Mouse (Mus musculus): ENCODE results near the gene Fsd1. TPM values are rescaled to one million over a fixed set of nuclear protein-coding genes. Genes with fewer than 3 reads are reported as not detected.

The Fsd1 gene
- polyA plus RNA-seq, 1 experiment from 2014 or later: 19.7 TPM

GRCm38 (mm10) chr17:56024931-56025330 is 38.6 kb downstream of the Fsd1 start:
- Histone ChIP-seq H3K27me3 (no peaks in the 10 kb centered on the region), H3K27ac (no peak overlapping the region), H3K9ac (no peak overlapping the region), H3K4me3 (replicated peaks) (no peak overlapping the region), H3K4me2 (no peak overlapping the region), H3K36me3 (peaks cover 45% of the 10 kb centered on the region), H3K4me1 (peaks cover 50% of the 10 kb centered on the region), H3K9me3 (replicated peaks) (no peaks in the 10 kb centered on the region)
- WGBS: 74% methylated on average over 5 of the region's 5 CpGs
- no peak for ATAC-seq (replicated peaks; ENCODE audit: low FRiP score)

GRCm38 (mm10) chr17:56026303-56026702 is 40.0 kb downstream of the Fsd1 start:
- 83% methylated on average over 1 of the region's 1 CpGs for WGBS
- H3K27me3 ChIP-seq: no peaks in the 10 kb centered on the region
- H3K9me3 ChIP-seq (replicated peaks): no peaks in the 10 kb centered on the region
- peaks cover 62% of the 10 kb centered on the region for H3K4me1 ChIP-seq
- no peak overlapping the region for H3K9ac ChIP-seq
- no peak overlapping the region for H3K27ac ChIP-seq
- H3K4me2 ChIP-seq: no peak overlapping the region
- H3K4me3 ChIP-seq (replicated peaks): no peak overlapping the region
- ATAC-seq (replicated peaks; ENCODE audit: low FRiP score): no peak
- H3K36me3 ChIP-seq: peaks cover 48% of the 10 kb centered on the region

- Histone ChIP-seq H3K4me1 (peaks cover 67% of the 10 kb centered on the region), H3K4me3 (replicated peaks) (no peak overlapping the region), H3K27me3 (no peaks in the 10 kb centered on the region), H3K27ac (0 out of 2 replicates have a peak overlapping the region, but pooled peaks have one; percentile 23), H3K9me3 (replicated peaks) (no peaks in the 10 kb centered on the region), H3K4me2 (no peak overlapping the region), H3K9ac (no peak overlapping the region), H3K36me3 (peaks cover 48% of the 10 kb centered on the region)
- 53% methylated on average over 1 of the region's 1 CpGs for WGBS
- no peak for ATAC-seq (replicated peaks; ENCODE audit: low FRiP score)
Measured at GRCm38 (mm10) chr17:56026881-56027280, 40.6 kb downstream of the Fsd1 start.

GRCm38 (mm10) chr17:56027801-56028441 is 41.6 kb downstream of the Fsd1 start:
- no peak overlapping the region for H3K4me2 ChIP-seq
- no peak overlapping the region for H3K4me3 ChIP-seq (replicated peaks)
- no peaks in the 10 kb centered on the region for H3K9me3 ChIP-seq (replicated peaks)
- 88% methylated on average over 5 of the region's 5 CpGs for WGBS
- no peak for ATAC-seq (replicated peaks; ENCODE audit: low FRiP score)
- no peak overlapping the region; the same call in 1 of the 2 replicates for H3K27ac ChIP-seq
- H3K27me3 ChIP-seq: no peaks in the 10 kb centered on the region
- 0 out of 2 replicates have a peak overlapping the region, but pooled peaks have one; percentile 7 for H3K9ac ChIP-seq
- peaks cover 47% of the 10 kb centered on the region for H3K36me3 ChIP-seq
- H3K4me1 ChIP-seq: peaks cover 66% of the 10 kb centered on the region

GRCm38 (mm10) chr17:56030238-56030870 is 44.0 kb downstream of the Fsd1 start:
- Histone ChIP-seq H3K9me3 (replicated peaks) (no peaks in the 10 kb centered on the region), H3K4me3 (replicated peaks) (no peak overlapping the region), H3K36me3 (peaks cover 59% of the 10 kb centered on the region), H3K9ac (no peak overlapping the region), H3K27me3 (no peaks in the 10 kb centered on the region), H3K4me1 (peaks cover 73% of the 10 kb centered on the region), H3K4me2 (no peak overlapping the region), H3K27ac (peak overlapping the region; percentile 52; the same call in 1 of the 2 replicates)
- WGBS: 87% methylated on average over 9 of the region's 9 CpGs
- ATAC-seq (replicated peaks; ENCODE audit: low FRiP score): no peak

- Histone ChIP-seq H3K9me3 (replicated peaks) (no peaks in the 10 kb centered on the region), H3K27me3 (no peaks in the 10 kb centered on the region), H3K4me1 (peaks cover 73% of the 10 kb centered on the region), H3K9ac (no peak overlapping the region), H3K36me3 (peaks cover 59% of the 10 kb centered on the region), H3K4me2 (no peak overlapping the region), H3K27ac (peak overlapping the region; percentile 52; the same call in 1 of the 2 replicates), H3K4me3 (replicated peaks) (no peak overlapping the region)
- WGBS: 45% methylated on average over 5 of the region's 5 CpGs
- ATAC-seq (replicated peaks; ENCODE audit: low FRiP score): peak; percentile 54
Measured at GRCm38 (mm10) chr17:56030919-56031318, 44.6 kb downstream of the Fsd1 start.

- H3K9ac ChIP-seq: no peak overlapping the region
- H3K27ac ChIP-seq: peak overlapping the region; percentile 52; the same call in 1 of the 2 replicates
- H3K4me3 ChIP-seq (replicated peaks): no peak overlapping the region
- peaks cover 56% of the 10 kb centered on the region for H3K36me3 ChIP-seq
- ATAC-seq (replicated peaks; ENCODE audit: low FRiP score): no peak
- no peaks in the 10 kb centered on the region for H3K27me3 ChIP-seq
- H3K4me2 ChIP-seq: no peak overlapping the region
- H3K4me1 ChIP-seq: peaks cover 68% of the 10 kb centered on the region
- 89% methylated on average over 7 of the region's 7 CpGs for WGBS
- no peaks in the 10 kb centered on the region for H3K9me3 ChIP-seq (replicated peaks)
Measured at GRCm38 (mm10) chr17:56031431-56031830, 45.1 kb downstream of the Fsd1 start.

GRCm38 (mm10) chr17:56032127-56032733 is 45.9 kb downstream of the Fsd1 start:
- no peak for ATAC-seq (replicated peaks; ENCODE audit: low FRiP score)
- peak overlapping the region; percentile 35 for H3K4me2 ChIP-seq
- H3K9me3 ChIP-seq (replicated peaks): no peaks in the 10 kb centered on the region
- H3K36me3 ChIP-seq: peaks cover 53% of the 10 kb centered on the region
- H3K27ac ChIP-seq: peak overlapping the region; percentile 49
- H3K4me1 ChIP-seq: peaks cover 69% of the 10 kb centered on the region
- H3K9ac ChIP-seq: no peak overlapping the region
- WGBS: 69% methylated on average over 6 of the region's 6 CpGs
- H3K27me3 ChIP-seq: no peaks in the 10 kb centered on the region
- H3K4me3 ChIP-seq (replicated peaks): no peak overlapping the region

GRCm38 (mm10) chr17:56032831-56033230 is 46.5 kb downstream of the Fsd1 start:
- Histone ChIP-seq H3K36me3 (peaks cover 48% of the 10 kb centered on the region), H3K4me3 (replicated peaks) (no peak overlapping the region), H3K27ac (peak overlapping the region; percentile 49), H3K4me1 (peaks cover 65% of the 10 kb centered on the region), H3K4me2 (peak overlapping the region; percentile 35), H3K27me3 (no peaks in the 10 kb centered on the region), H3K9ac (0 out of 2 replicates have a peak overlapping the region, but pooled peaks have one; percentile 26), H3K9me3 (replicated peaks) (no peaks in the 10 kb centered on the region)
- WGBS: 68% methylated on average over 7 of the region's 7 CpGs
- no peak for ATAC-seq (replicated peaks; ENCODE audit: low FRiP score)

- no peak for ATAC-seq (replicated peaks; ENCODE audit: low FRiP score)
- WGBS: 85% methylated on average over 7 of the region's 7 CpGs
- 0 out of 2 replicates have a peak overlapping the region, but pooled peaks have one; percentile 82 for H3K4me3 ChIP-seq (replicated peaks)
- H3K9ac ChIP-seq: 0 out of 2 replicates have a peak overlapping the region, but pooled peaks have one; percentile 95
- H3K4me2 ChIP-seq: peak overlapping the region; percentile 65; the same call in 1 of the 2 replicates
- H3K9me3 ChIP-seq (replicated peaks): no peaks in the 10 kb centered on the region
- peaks cover 34% of the 10 kb centered on the region for H3K36me3 ChIP-seq
- peaks cover 62% of the 10 kb centered on the region for H3K4me1 ChIP-seq
- H3K27ac ChIP-seq: no peak overlapping the region
- H3K27me3 ChIP-seq: no peaks in the 10 kb centered on the region
Measured at GRCm38 (mm10) chr17:56034040-56034725, 47.9 kb downstream of the Fsd1 start.

- Histone ChIP-seq H3K4me2 (peak overlapping the region; percentile 65), H3K9me3 (replicated peaks) (no peaks in the 10 kb centered on the region), H3K4me3 (replicated peaks) (peak overlapping the region; percentile 82), H3K9ac (peak overlapping the region; percentile 95; the same call in 1 of the 2 replicates), H3K27ac (0 out of 2 replicates have a peak overlapping the region, but pooled peaks have one; percentile 19), H3K4me1 (peaks cover 62% of the 10 kb centered on the region), H3K36me3 (peaks cover 29% of the 10 kb centered on the region), H3K27me3 (no peaks in the 10 kb centered on the region)
- ATAC-seq (replicated peaks; ENCODE audit: low FRiP score): no peak
- WGBS: 80% methylated on average over 6 of the region's 6 CpGs
Measured at GRCm38 (mm10) chr17:56034726-56035100, 48.4 kb downstream of the Fsd1 start.

Data from kidney, embryonic 15.5 days (tissue).